Mouse (Mus musculus): ENCODE results near the gene Rpl26.
"Not testable (repeated sequence)": the region's sequence is repeated elsewhere in the genome, so short reads cannot be mapped to it uniquely, and the experiment has no call there.

The Rpl26 gene

GRCm38 (mm10) chr11:68914566-68914965 lies 13.2 kb downstream of the Rpl26 start:
- DNase-seq (ENCODE audit: low read depth, low spot score) = no peak

GRCm38 (mm10) chr11:68923191-68923590 lies 21.8 kb downstream of the Rpl26 start:
- no peak for DNase-seq (ENCODE audit: low read depth, low spot score)

- no peak for DNase-seq (ENCODE audit: low read depth, low spot score)
Measured at GRCm38 (mm10) chr11:68924749-68925148, 23.4 kb downstream of the Rpl26 start.

GRCm38 (mm10) chr11:68926981-68927380 lies 25.6 kb downstream of the Rpl26 start, which contains the start of gene Odf4:
TSS of gene Odf4 (minus strand) at chr11:68927081.
- DNase-seq (ENCODE audit: low read depth, low spot score) = no peak

- DNase-seq (ENCODE audit: low read depth, low spot score) = no peak
Measured at GRCm38 (mm10) chr11:68929947-68930346, 28.6 kb downstream of the Rpl26 start.

GRCm38 (mm10) chr11:68933885-68934507 lies 32.6 kb downstream of the Rpl26 start:
- DNase-seq (ENCODE audit: low read depth, low spot score) = no peak

GRCm38 (mm10) chr11:68936951-68937350 lies 35.6 kb downstream of the Rpl26 start:
- not testable (repeated sequence) for DNase-seq (ENCODE audit: low read depth, low spot score)

- peak; percentile 88 for DNase-seq (ENCODE audit: low read depth, low spot score)
Measured at GRCm38 (mm10) chr11:68939451-68940304, 38.3 kb downstream of the Rpl26 start.

- DNase-seq (ENCODE audit: low read depth, low spot score) = no peak
Measured at GRCm38 (mm10) chr11:68940516-68940915, 39.1 kb downstream of the Rpl26 start.

- DNase-seq (ENCODE audit: low read depth, low spot score) = no peak
Measured at GRCm38 (mm10) chr11:68942731-68943130, 41.3 kb downstream of the Rpl26 start.

- DNase-seq (ENCODE audit: low read depth, low spot score) = no peak
Measured at GRCm38 (mm10) chr11:68945245-68945644, 43.9 kb downstream of the Rpl26 start.

GRCm38 (mm10) chr11:68946001-68946400 lies 44.6 kb downstream of the Rpl26 start:
- no peak for DNase-seq (ENCODE audit: low read depth, low spot score)

- DNase-seq (ENCODE audit: low read depth, low spot score) = no peak
Measured at GRCm38 (mm10) chr11:68946806-68947440, 45.5 kb downstream of the Rpl26 start.

- DNase-seq (ENCODE audit: low read depth, low spot score) = no peak
Measured at GRCm38 (mm10) chr11:68947542-68947993, 46.2 kb downstream of the Rpl26 start.

GRCm38 (mm10) chr11:68953903-68954302 lies 52.5 kb downstream of the Rpl26 start:
- DNase-seq (ENCODE audit: low read depth, low spot score) = no peak

- no peak for DNase-seq (ENCODE audit: low read depth, low spot score)
Measured at GRCm38 (mm10) chr11:68954408-68954807, 53.0 kb downstream of the Rpl26 start.

- DNase-seq (ENCODE audit: low read depth, low spot score) = no peak
Measured at GRCm38 (mm10) chr11:68955473-68955872, 54.1 kb downstream of the Rpl26 start.

- DNase-seq (ENCODE audit: low read depth, low spot score) = no peak
Measured at GRCm38 (mm10) chr11:68956107-68956506, 54.7 kb downstream of the Rpl26 start.
